Mouse (Mus musculus) neural tube, embryonic 14.5 days (tissue): ENCODE data around the gene Pou6f1. TPM values are rescaled to one million over a fixed set of nuclear protein-coding genes. Genes with fewer than 3 reads are reported as not detected.

ENCODE experiments used
- microRNA-seq: library from miRNA; unstranded; fragments of <30 nt; microRNA quantifications from one replicate; pipeline ENCODE4, GENCODE M21; 2016
- polyA plus RNA-seq: library from polyadenylated mRNA; unstranded; fragments of >200 nt; fragmentation: Nextera tagmentation; extraction: Ambion mirVana; gene quantifications from 2 replicates; pipeline ENCODE4 v1.2.1, GENCODE M21; 2014

The Pou6f1 gene
- polyA plus RNA-seq, 1 experiment from 2014 or later = 49.7 TPM

Small RNA genes within 50 kb of the gene (microRNA-seq; reads per million reads assigned to microRNA genes)
- not detected for gene Mir6961

Other genes with a start within 250 kb of the Pou6f1 start
- 0.42 and 1.2 TPM in 2 replicates for gene Methig1, start 246.8 kb downstream of the Pou6f1 start, polyA plus RNA-seq
- not detected in 2 replicates for gene Mettl7a2, start 246.8 kb downstream of the Pou6f1 start, polyA plus RNA-seq
- gene Higd1c, start 235.4 kb downstream of the Pou6f1 start, polyA plus RNA-seq = 1.8 TPM in 1 of 2 replicates, not detected in the other
- gene Gm5475, start 177.8 kb downstream of the Pou6f1 start, polyA plus RNA-seq = not detected in 2 replicates
- 20.5 and 21.4 TPM in 2 replicates for gene Slc11a2, start 174.9 kb downstream of the Pou6f1 start, polyA plus RNA-seq
- gene Letmd1, start 131.0 kb downstream of the Pou6f1 start, polyA plus RNA-seq = 56.7 and 62.5 TPM in 2 replicates
- 43.0 and 50.0 TPM in 2 replicates for gene Csrnp2, start 104.5 kb downstream of the Pou6f1 start, polyA plus RNA-seq
- gene Tfcp2, start 48.0 kb downstream of the Pou6f1 start, polyA plus RNA-seq = 32.0 and 33.4 TPM in 2 replicates
- 138 and 142 TPM in 2 replicates for gene Dazap2, start 15.4 kb upstream of the Pou6f1 start, polyA plus RNA-seq
- gene Smagp, start 37.0 kb upstream of the Pou6f1 start, polyA plus RNA-seq = 1.7 and 3.8 TPM in 2 replicates
- gene Bin2, start 69.6 kb upstream of the Pou6f1 start, polyA plus RNA-seq = 1.4 and 2.9 TPM in 2 replicates
- 1.7 and 1.9 TPM in 2 replicates for gene Cela1, start 87.9 kb upstream of the Pou6f1 start, polyA plus RNA-seq
- gene Galnt6, start 129.4 kb upstream of the Pou6f1 start, polyA plus RNA-seq = 0.15 and 0.53 TPM in 2 replicates
- gene Slc4a8, start 161.8 kb upstream of the Pou6f1 start, polyA plus RNA-seq = 24.2 and 30.5 TPM in 2 replicates